Mouse (Mus musculus): ENCODE results near the gene 1700029H14Rik.

The 1700029H14Rik gene

GRCm38 (mm10) chr8:13571999-13572398 lies 9.7 kb upstream of the 1700029H14Rik start:
- TF ChIP-seq GATA4 (IDR thresholded peaks at IDR 0.05; ENCODE audit: insufficient replicate concordance, low read length): no peak

GRCm38 (mm10) chr8:13557526-13557925 lies 4.7 kb downstream of the 1700029H14Rik start:
- no peak for TF ChIP-seq GATA4 (IDR thresholded peaks at IDR 0.05; ENCODE audit: insufficient replicate concordance, low read length)

- no peak for TF ChIP-seq GATA4 (IDR thresholded peaks at IDR 0.05; ENCODE audit: insufficient replicate concordance, low read length)
Measured at GRCm38 (mm10) chr8:13551574-13551830, 10.8 kb downstream of the 1700029H14Rik start.

GRCm38 (mm10) chr8:13550718-13551573 lies 11.3 kb downstream of the 1700029H14Rik start:
- TF ChIP-seq GATA4 (IDR thresholded peaks at IDR 0.05; ENCODE audit: insufficient replicate concordance, low read length): no peak

- TF ChIP-seq GATA4 (IDR thresholded peaks at IDR 0.05; ENCODE audit: insufficient replicate concordance, low read length): no peak
Measured at GRCm38 (mm10) chr8:13548831-13549230, 13.4 kb downstream of the 1700029H14Rik start.

GRCm38 (mm10) chr8:13548235-13548634 lies 14.0 kb downstream of the 1700029H14Rik start:
- no peak for TF ChIP-seq GATA4 (IDR thresholded peaks at IDR 0.05; ENCODE audit: insufficient replicate concordance, low read length)

- TF ChIP-seq GATA4 (IDR thresholded peaks at IDR 0.05; ENCODE audit: insufficient replicate concordance, low read length): no peak
Measured at GRCm38 (mm10) chr8:13546421-13546820, 15.8 kb downstream of the 1700029H14Rik start.

- no peak for TF ChIP-seq GATA4 (IDR thresholded peaks at IDR 0.05; ENCODE audit: insufficient replicate concordance, low read length)
Measured at GRCm38 (mm10) chr8:13541526-13541925, 20.7 kb downstream of the 1700029H14Rik start.

GRCm38 (mm10) chr8:13540122-13540521 lies 22.1 kb downstream of the 1700029H14Rik start:
- TF ChIP-seq GATA4 (IDR thresholded peaks at IDR 0.05; ENCODE audit: insufficient replicate concordance, low read length): no peak

- TF ChIP-seq GATA4 (IDR thresholded peaks at IDR 0.05; ENCODE audit: insufficient replicate concordance, low read length): no peak
Measured at GRCm38 (mm10) chr8:13538821-13539220, 23.4 kb downstream of the 1700029H14Rik start.

- no peak for TF ChIP-seq GATA4 (IDR thresholded peaks at IDR 0.05; ENCODE audit: insufficient replicate concordance, low read length)
Measured at GRCm38 (mm10) chr8:13537102-13537501, 25.2 kb downstream of the 1700029H14Rik start.

- no peak for TF ChIP-seq GATA4 (IDR thresholded peaks at IDR 0.05; ENCODE audit: insufficient replicate concordance, low read length)
Measured at GRCm38 (mm10) chr8:13533123-13533522, 29.1 kb downstream of the 1700029H14Rik start.

- no peak for TF ChIP-seq GATA4 (IDR thresholded peaks at IDR 0.05; ENCODE audit: insufficient replicate concordance, low read length)
Measured at GRCm38 (mm10) chr8:13531602-13532171, 30.6 kb downstream of the 1700029H14Rik start.

GRCm38 (mm10) chr8:13530941-13531340 lies 31.3 kb downstream of the 1700029H14Rik start:
- peak; percentile 88; the same call in 1 of the 2 replicates for TF ChIP-seq GATA4 (IDR thresholded peaks at IDR 0.05; ENCODE audit: insufficient replicate concordance, low read length)

GRCm38 (mm10) chr8:13530401-13530800 lies 31.9 kb downstream of the 1700029H14Rik start:
- TF ChIP-seq GATA4 (IDR thresholded peaks at IDR 0.05; ENCODE audit: insufficient replicate concordance, low read length): no peak

- no peak for TF ChIP-seq GATA4 (IDR thresholded peaks at IDR 0.05; ENCODE audit: insufficient replicate concordance, low read length)
Measured at GRCm38 (mm10) chr8:13529891-13530316, 32.4 kb downstream of the 1700029H14Rik start.
